Mouse (Mus musculus): ENCODE measurements around the gene AU041133.
"Not testable (repeated sequence)": the region's sequence is repeated elsewhere in the genome, so short reads cannot be mapped to it uniquely, and the experiment has no call there.

The AU041133 gene

GRCm38 (mm10) chr10:82127850-82128401 is at the start of gene AU041133:
TSS of gene AU041133 (plus strand) at chr10:82128013.
- peak; percentile 36 to 54 for DNase-seq (ENCODE audit: low read depth in 1 of 2, low spot score in 2 of 2)

- peak in 1 of 2 experiments; percentile 12 for DNase-seq (ENCODE audit: low read depth in 1 of 2, low spot score in 2 of 2)
Measured at GRCm38 (mm10) chr10:82082728-82083621, 44.8 kb upstream of the AU041133 start, which contains the start of gene BC024063. TSS of gene BC024063 (plus strand) at chr10:82083353.

GRCm38 (mm10) chr10:82083622-82083971 is 44.2 kb upstream of the AU041133 start:
- not testable (repeated sequence) for DNase-seq (ENCODE audit: low read depth in 1 of 2, low spot score in 2 of 2)

- no peak for DNase-seq (ENCODE audit: low read depth in 1 of 2, low spot score in 2 of 2)
Measured at GRCm38 (mm10) chr10:82117206-82117605, 10.6 kb upstream of the AU041133 start.

- no peak for DNase-seq (ENCODE audit: low read depth in 1 of 2, low spot score in 2 of 2)
Measured at GRCm38 (mm10) chr10:82145282-82145681, 17.5 kb downstream of the AU041133 start.

GRCm38 (mm10) chr10:82147571-82147970 is 19.8 kb downstream of the AU041133 start:
- no peak for DNase-seq (ENCODE audit: low read depth in 1 of 2, low spot score in 2 of 2)

- no peak for DNase-seq (ENCODE audit: low read depth in 1 of 2, low spot score in 2 of 2)
Measured at GRCm38 (mm10) chr10:82167777-82168176, 40.0 kb downstream of the AU041133 start.

- no peak for DNase-seq (ENCODE audit: low read depth in 1 of 2, low spot score in 2 of 2)
Measured at GRCm38 (mm10) chr10:82169776-82170175, 42.0 kb downstream of the AU041133 start.

GRCm38 (mm10) chr10:82170808-82171207 is 43.0 kb downstream of the AU041133 start:
- no peak for DNase-seq (ENCODE audit: low read depth in 1 of 2, low spot score in 2 of 2)

- no peak for DNase-seq (ENCODE audit: low read depth in 1 of 2, low spot score in 2 of 2)
Measured at GRCm38 (mm10) chr10:82178257-82179064, 50.6 kb downstream of the AU041133 start.
